Mouse (Mus musculus) lung, postnatal 0 days (tissue): ENCODE measurements around the gene Plekhm1.

ENCODE experiments used
- CTCF ChIP-seq: IDR thresholded peaks from 2 replicates; pipeline ENCODE4 v1.5.1; 2016; ENCODE audit warnings: antibody characterized with exemption, mild to moderate bottlenecking
- EP300 ChIP-seq: IDR thresholded peaks from 2 replicates; pipeline ENCODE4 v1.6.1; 2016; ENCODE audit warnings: antibody characterized with exemption, mild to moderate bottlenecking, control low read depth

DNA sequence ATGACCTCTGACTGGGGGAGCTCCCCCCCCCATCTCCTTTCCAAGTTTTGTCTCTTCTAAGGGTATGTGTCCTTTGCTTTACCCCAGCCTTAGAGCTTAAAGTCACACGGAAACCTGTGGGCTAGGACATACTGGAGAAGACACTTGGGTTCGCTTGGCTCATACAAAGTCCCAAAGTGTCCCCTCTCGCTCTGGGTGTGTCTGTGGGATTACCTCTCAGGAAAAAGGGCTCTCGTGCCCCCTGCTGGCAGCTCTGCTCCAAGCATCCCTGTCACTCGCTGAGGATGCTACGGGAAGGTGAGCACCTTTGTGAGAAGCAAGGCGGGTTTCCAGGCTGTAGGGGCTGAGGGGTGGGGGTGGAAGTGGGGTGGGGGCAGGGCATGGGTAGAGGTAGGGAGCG is 87.3 kb downstream of the Plekhm1 start:
- peak; percentile 93 for TF ChIP-seq CTCF
- no peak for TF ChIP-seq EP300
